Mouse (Mus musculus): ENCODE measurements around the gene Cdh18.
A peak's percentile ranks its signal among the peaks of the same experiment; 100 is the strongest.
"Not testable (repeated sequence)": the region's sequence is repeated elsewhere in the genome, so short reads cannot be mapped to it uniquely, and the experiment has no call there.

The Cdh18 gene

GRCm38 (mm10) chr15:22934293-22934692 lies 385.5 kb downstream of the Cdh18 start:
- no peak for DNase-seq (ENCODE audit: inconsistent age in 2 of 2, low spot score in 1 of 2)

- DNase-seq (ENCODE audit: inconsistent age in 2 of 2, low spot score in 1 of 2), result no peak
Measured at GRCm38 (mm10) chr15:22947234-22947633, 398.4 kb downstream of the Cdh18 start.

- DNase-seq (ENCODE audit: inconsistent age in 2 of 2, low spot score in 1 of 2), result no peak
Measured at GRCm38 (mm10) chr15:22969424-22969823, 420.6 kb downstream of the Cdh18 start.

- no peak for DNase-seq (ENCODE audit: inconsistent age in 2 of 2, low spot score in 1 of 2)
Measured at GRCm38 (mm10) chr15:22980136-22980535, 431.3 kb downstream of the Cdh18 start.

- DNase-seq (ENCODE audit: inconsistent age in 2 of 2, low spot score in 1 of 2), result no peak
Measured at GRCm38 (mm10) chr15:22984647-22985046, 435.8 kb downstream of the Cdh18 start.

- DNase-seq (ENCODE audit: inconsistent age in 2 of 2, low spot score in 1 of 2), result no peak
Measured at GRCm38 (mm10) chr15:23016680-23017079, 467.9 kb downstream of the Cdh18 start.

GRCm38 (mm10) chr15:23021151-23021550 lies 472.3 kb downstream of the Cdh18 start:
- no peak for DNase-seq (ENCODE audit: inconsistent age in 2 of 2, low spot score in 1 of 2)

GRCm38 (mm10) chr15:23022635-23023034 lies 473.8 kb downstream of the Cdh18 start:
- no peak for DNase-seq (ENCODE audit: inconsistent age in 2 of 2, low spot score in 1 of 2)

GRCm38 (mm10) chr15:23035551-23036207 lies 486.9 kb downstream of the Cdh18 start:
- peak in 1 of 2 experiments; percentile 7 for DNase-seq (ENCODE audit: inconsistent age in 2 of 2, low spot score in 1 of 2)

- peak; percentile 39 to 43 for DNase-seq (ENCODE audit: inconsistent age in 2 of 2, low spot score in 1 of 2)
Measured at GRCm38 (mm10) chr15:23036208-23037065, 487.6 kb downstream of the Cdh18 start.

- no peak for DNase-seq (ENCODE audit: inconsistent age in 2 of 2, low spot score in 1 of 2)
Measured at GRCm38 (mm10) chr15:23037561-23037960, 488.7 kb downstream of the Cdh18 start.

GRCm38 (mm10) chr15:23046127-23046785 lies 497.4 kb downstream of the Cdh18 start:
- no peak for DNase-seq (ENCODE audit: inconsistent age in 2 of 2, low spot score in 1 of 2)

GRCm38 (mm10) chr15:23052006-23052405 lies 503.2 kb downstream of the Cdh18 start:
- DNase-seq (ENCODE audit: inconsistent age in 2 of 2, low spot score in 1 of 2), result no peak

GRCm38 (mm10) chr15:23085326-23085725 lies 536.5 kb downstream of the Cdh18 start:
- DNase-seq (ENCODE audit: inconsistent age in 2 of 2, low spot score in 1 of 2), result not testable (repeated sequence)

GRCm38 (mm10) chr15:23087535-23087934 lies 538.7 kb downstream of the Cdh18 start:
- DNase-seq (ENCODE audit: inconsistent age in 2 of 2, low spot score in 1 of 2), result no peak

GRCm38 (mm10) chr15:23096601-23097000 lies 547.8 kb downstream of the Cdh18 start:
- no peak for DNase-seq (ENCODE audit: inconsistent age in 2 of 2, low spot score in 1 of 2)

- no peak for DNase-seq (ENCODE audit: inconsistent age in 2 of 2, low spot score in 1 of 2)
Measured at GRCm38 (mm10) chr15:23104668-23105380, 556.0 kb downstream of the Cdh18 start.

- DNase-seq (ENCODE audit: inconsistent age in 2 of 2, low spot score in 1 of 2), result no peak
Measured at GRCm38 (mm10) chr15:23134950-23135715, 586.3 kb downstream of the Cdh18 start.

GRCm38 (mm10) chr15:23136971-23137370 lies 588.1 kb downstream of the Cdh18 start:
- no peak for DNase-seq (ENCODE audit: inconsistent age in 2 of 2, low spot score in 1 of 2)

- not testable (repeated sequence) for DNase-seq (ENCODE audit: inconsistent age in 2 of 2, low spot score in 1 of 2)
Measured at GRCm38 (mm10) chr15:23142907-23143306, 594.1 kb downstream of the Cdh18 start.
